Mouse (Mus musculus) T-cell, adult 2 months (primary cell): ENCODE data around the gene Gm26992.

Experiments
- DNase-seq: peaks from one replicate; pipeline ENCODE4 v3.0.0; 2022; ENCODE audit warnings: low spot score

Gene Gm26992

GRCm38 (mm10) chrX:103483047-103483446, 61.2 kb downstream of the Gm26992 start:
- no peak for DNase-seq

- DNase-seq, result peak; percentile 17
These were observed 62.2 kb downstream of the Gm26992 start for GRCm38 (mm10) chrX:103484050-103484449.

- DNase-seq, result no peak
These were observed 69.0 kb downstream of the Gm26992 start for GRCm38 (mm10) chrX:103490853-103491252.

- peak; percentile 3 for DNase-seq
These were observed 70.8 kb downstream of the Gm26992 start for GRCm38 (mm10) chrX:103492398-103493256.

- peak; percentile 80 for DNase-seq
These were observed 71.8 kb downstream of the Gm26992 start for GRCm38 (mm10) chrX:103493351-103494173.

- no peak for DNase-seq
These were observed 77.6 kb downstream of the Gm26992 start for GRCm38 (mm10) chrX:103499374-103499773.

GRCm38 (mm10) chrX:103500137-103500536, 78.3 kb downstream of the Gm26992 start:
- no peak for DNase-seq

- DNase-seq, result no peak
These were observed 86.4 kb downstream of the Gm26992 start for GRCm38 (mm10) chrX:103508218-103508617.

GRCm38 (mm10) chrX:103509168-103510019, 87.6 kb downstream of the Gm26992 start:
- no peak for DNase-seq

GRCm38 (mm10) chrX:103514782-103515181, 93.0 kb downstream of the Gm26992 start:
- no peak for DNase-seq

- DNase-seq, result no peak
These were observed 93.5 kb downstream of the Gm26992 start for GRCm38 (mm10) chrX:103515346-103515745.

- no peak for DNase-seq
These were observed 97.0 kb downstream of the Gm26992 start for GRCm38 (mm10) chrX:103518798-103519197.

- no peak for DNase-seq
These were observed 97.7 kb downstream of the Gm26992 start for GRCm38 (mm10) chrX:103519547-103519946.

- DNase-seq, result no peak
These were observed 99.5 kb downstream of the Gm26992 start for GRCm38 (mm10) chrX:103521221-103521716.

- peak; percentile 71 for DNase-seq
These were observed 107.4 kb downstream of the Gm26992 start for GRCm38 (mm10) chrX:103529185-103529584.
